Mouse (Mus musculus): ENCODE measurements around the gene Eme2.

DNA sequence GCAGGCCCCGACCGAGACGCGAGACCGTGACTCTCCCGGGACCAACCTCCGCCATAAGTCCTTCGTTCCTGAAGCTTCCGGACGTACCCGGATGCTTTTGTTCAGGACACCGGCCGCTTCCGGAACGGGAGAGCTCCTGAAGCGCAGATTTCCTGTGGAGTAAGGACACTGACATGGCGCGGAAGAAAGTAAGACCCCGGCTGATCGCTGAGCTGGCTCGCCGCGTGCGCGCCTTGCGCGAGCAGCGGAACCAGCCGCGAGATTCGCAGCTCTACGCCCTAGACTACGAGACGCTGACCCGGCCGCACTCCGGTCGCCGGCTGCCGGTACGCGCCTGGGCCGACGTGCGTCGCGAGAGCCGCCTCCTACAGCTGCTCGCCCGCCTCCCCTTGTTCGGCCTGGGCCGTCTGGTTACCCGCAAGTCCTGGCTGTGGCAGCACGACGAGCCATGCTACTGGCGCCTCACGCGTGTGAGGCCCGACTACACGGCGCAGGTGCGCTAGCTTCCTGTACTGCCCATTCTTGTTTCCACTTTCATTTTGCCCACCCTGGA is at the start of gene Eme2, which contains the start of gene Mrps34:
- 0 out of 2 replicates have a peak, but pooled peaks have one; percentile 2 for TF ChIP-seq CTCF (IDR thresholded peaks at IDR 0.05; ENCODE audit: insufficient read depth, low read depth, low read length)
- TF ChIP-seq POLR2A (IDR thresholded peaks at IDR 0.05; ENCODE audit: insufficient read depth, low read depth, low read length): peak; percentile 56; the same call in 1 of the 2 replicates

All from olfactory bulb, adult 2 months (tissue).